Mouse (Mus musculus): Measurements from ENCODE around the gene Lias.

DNA sequence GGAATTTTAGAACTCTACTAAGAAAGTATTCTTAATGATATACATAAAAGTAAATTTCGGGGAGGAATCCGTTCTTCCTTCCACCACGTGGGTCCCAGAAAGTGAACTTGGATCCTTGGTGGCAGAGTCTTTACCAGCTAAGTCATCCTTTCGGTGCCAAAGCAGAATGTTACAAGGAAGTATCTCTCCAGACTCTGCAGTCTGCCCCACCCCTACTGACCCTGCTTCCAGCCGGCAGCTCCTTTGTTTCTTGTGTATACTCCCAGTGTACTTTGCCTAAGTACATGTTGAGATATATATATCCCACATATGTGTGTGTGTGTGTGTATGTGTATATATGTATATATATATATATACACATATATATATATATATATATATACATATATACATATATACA is 38.1 kb downstream of the Lias start:
- TF ChIP-seq CTCF (conservative IDR thresholded peaks at IDR 0.05; ENCODE audit: insufficient read depth, insufficient read length, low read depth, low read length), result no peak
- TF ChIP-seq POLR2A (IDR thresholded peaks at IDR 0.05; ENCODE audit: low read depth, low read length), result no peak
